Mouse (Mus musculus) limb, embryonic 11.5 days (tissue): ENCODE data around the gene Cdk6. TPM values are rescaled to one million over a fixed set of nuclear protein-coding genes. Genes with fewer than 3 reads are reported as not detected.

Experiments
- ATAC-seq: fragments of 200-750 bp; cut with Nextera tagmentation; 2 replicates; pipeline ENCODE4 v1.8.0; 2017; ENCODE audit warnings: low read depth; ENCODE audit not compliant: insufficient number of reproducible peaks, low FRiP score, low TSS enrichment
- DNase-seq: peaks from one replicate; pipeline ENCODE4 v3.0.0-alpha.2; 2015; ENCODE audit warnings: low spot score
- H3K27ac ChIP-seq: fragments of 300-500 bp; sonication (generic); replicated peaks from 2 replicates; pipeline ENCODE4 v1.5.1; 2014; ENCODE audit warnings: low read depth, mild to moderate bottlenecking, low read length
- H3K27me3 ChIP-seq: fragments of 300-500 bp; sonication (generic); 2 replicates; pipeline ENCODE4 v1.6.1; 2014; ENCODE audit warnings: mild to moderate bottlenecking, low read length, mixed read lengths; ENCODE audit not compliant: control insufficient read depth, insufficient read depth
- H3K36me3 ChIP-seq: fragments of 300-500 bp; sonication (generic); 2 replicates; pipeline ENCODE4 v1.6.1; 2014; ENCODE audit warnings: mild to moderate bottlenecking, low read length, moderate library complexity, mixed read lengths; ENCODE audit not compliant: control insufficient read depth, insufficient read depth
- H3K4me1 ChIP-seq: fragments of 300-500 bp; sonication (generic); 2 replicates; pipeline ENCODE4 v1.6.1; 2014; ENCODE audit warnings: low read length, mixed read lengths; ENCODE audit not compliant: control insufficient read depth, insufficient read depth
- H3K4me2 ChIP-seq: fragments of 300-500 bp; sonication (generic); 2 replicates; pipeline ENCODE4 v1.6.1; 2014; ENCODE audit warnings: low read depth, mild to moderate bottlenecking, moderate library complexity; ENCODE audit not compliant: severe bottlenecking
- H3K4me3 ChIP-seq: fragments of 300-500 bp; sonication (generic); 2 replicates; pipeline ENCODE4 v1.5.1; 2014; ENCODE audit warnings: low read depth, low read length
- H3K9ac ChIP-seq: fragments of 300-500 bp; sonication (generic); 2 replicates; pipeline ENCODE4 v1.6.1; 2014; ENCODE audit warnings: mild to moderate bottlenecking, low read length
- H3K9me3 ChIP-seq: fragments of 300-500 bp; sonication (generic); 2 replicates; pipeline ENCODE4 v1.6.1; 2016; ENCODE audit warnings: low read length; ENCODE audit not compliant: control insufficient read depth
- WGBS: fragments of 180-500 bp; shearing (Covaris S2); extraction: QIAGEN DNeasy Blood & Tissue Kit; methylation state at CpG from one replicate; pipeline ENCODE4 v1.1.7; 2014; 5-methylcytosine and 5-hydroxymethylcytosine counted together
- polyA plus RNA-seq: library from polyadenylated mRNA; unstranded; fragments of >200 nt; fragmentation: Nextera tagmentation; extraction: Ambion mirVana; gene quantifications from 2 replicates; pipeline ENCODE4 v1.2.1, GENCODE M21; 2014

Gene Cdk6
- polyA plus RNA-seq, 1 experiment from 2014 or later: 31.3 TPM

DNA sequence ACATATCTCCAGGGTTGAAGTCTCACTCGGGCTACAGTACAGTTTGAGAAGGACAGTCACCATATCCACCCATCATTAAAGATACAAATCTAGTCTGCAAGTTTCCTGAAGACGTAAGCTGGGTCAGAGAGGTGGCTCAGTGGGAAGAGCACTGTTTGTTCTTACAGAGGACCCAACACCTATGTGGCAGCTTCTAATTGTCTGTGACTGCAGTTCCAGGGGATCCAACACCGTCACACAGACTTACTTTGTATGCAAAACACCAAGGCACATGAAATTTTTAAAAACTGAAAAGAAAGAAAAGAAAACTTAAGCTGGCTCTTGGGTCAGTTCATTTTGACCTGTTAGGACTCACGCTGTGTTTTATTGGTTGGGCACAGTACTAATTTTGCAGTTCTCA lies 162.1 kb downstream of the Cdk6 start:
- H3K4me2 ChIP-seq: no peak overlapping the region
- H3K9ac ChIP-seq: no peak overlapping the region
- peaks cover 8% of the 10 kb centered on the region for H3K4me1 ChIP-seq
- no peaks in the 10 kb centered on the region for H3K36me3 ChIP-seq
- H3K27me3 ChIP-seq: no peaks in the 10 kb centered on the region
- no peak for DNase-seq
- no peak overlapping the region for H3K4me3 ChIP-seq
- ATAC-seq: no peak
- no peaks in the 10 kb centered on the region for H3K9me3 ChIP-seq
- no peak overlapping the region for H3K27ac ChIP-seq
- WGBS: 77% methylated on average over 4 of the region's 4 CpGs

DNA sequence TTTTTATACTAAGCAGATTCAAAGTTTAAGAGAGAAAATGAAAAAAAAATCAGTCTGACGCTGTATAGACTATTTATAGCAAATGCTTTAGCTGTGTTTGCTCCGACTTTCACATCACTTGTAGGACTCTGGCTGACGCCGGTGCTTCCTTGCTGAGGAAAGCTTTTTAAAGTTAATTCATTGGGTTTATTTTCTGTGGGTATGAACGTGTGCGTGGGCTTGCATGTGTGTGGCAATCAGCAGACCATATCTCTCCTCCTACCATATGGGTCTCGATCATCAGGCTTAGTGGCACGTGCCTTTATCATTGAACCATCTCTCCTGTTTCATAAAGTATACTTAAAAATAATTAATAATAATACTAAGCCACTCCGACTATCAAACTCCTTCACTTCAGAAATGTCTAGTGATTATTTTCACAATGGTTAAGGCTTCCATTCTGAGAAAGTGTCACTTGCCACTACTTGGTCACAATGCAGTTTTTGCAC lies 162.6 kb downstream of the Cdk6 start:
- Histone ChIP-seq H3K4me2 (no peak overlapping the region), H3K9ac (no peak overlapping the region), H3K4me1 (peaks cover 8% of the 10 kb centered on the region), H3K4me3 (no peak overlapping the region), H3K36me3 (no peaks in the 10 kb centered on the region), H3K9me3 (no peaks in the 10 kb centered on the region), H3K27me3 (no peaks in the 10 kb centered on the region), H3K27ac (no peak overlapping the region)
- DNase-seq (no peak), ATAC-seq (no peak)
- 86% methylated on average over 9 of the region's 9 CpGs for WGBS

DNA sequence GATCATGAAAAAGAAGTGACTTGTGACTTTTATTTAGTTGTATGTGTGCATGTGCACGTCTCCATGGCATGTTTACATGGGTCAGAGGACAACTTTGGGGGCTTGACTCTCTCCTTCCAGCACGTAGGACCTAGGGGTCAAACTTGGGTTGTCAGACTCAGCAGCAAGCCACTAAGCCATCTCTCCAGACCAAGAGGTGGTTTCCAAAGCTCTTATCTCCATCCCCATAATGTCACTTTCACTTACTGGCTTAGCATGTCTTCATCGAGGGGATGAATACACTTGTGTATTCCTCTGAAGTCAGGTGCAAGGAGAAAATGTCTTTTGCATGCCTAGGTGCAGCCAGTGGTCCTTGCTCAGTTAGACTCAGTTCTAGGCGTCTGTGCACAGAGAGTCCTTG lies 163.2 kb downstream of the Cdk6 start:
- Histone ChIP-seq H3K27ac (no peak overlapping the region), H3K4me2 (no peak overlapping the region), H3K36me3 (no peaks in the 10 kb centered on the region), H3K4me1 (peaks cover 8% of the 10 kb centered on the region), H3K9ac (no peak overlapping the region), H3K4me3 (no peak overlapping the region), H3K9me3 (no peaks in the 10 kb centered on the region), H3K27me3 (no peaks in the 10 kb centered on the region)
- no peak for DNase-seq
- no peak for ATAC-seq
- 76% methylated on average over 4 of the region's 4 CpGs for WGBS

DNA sequence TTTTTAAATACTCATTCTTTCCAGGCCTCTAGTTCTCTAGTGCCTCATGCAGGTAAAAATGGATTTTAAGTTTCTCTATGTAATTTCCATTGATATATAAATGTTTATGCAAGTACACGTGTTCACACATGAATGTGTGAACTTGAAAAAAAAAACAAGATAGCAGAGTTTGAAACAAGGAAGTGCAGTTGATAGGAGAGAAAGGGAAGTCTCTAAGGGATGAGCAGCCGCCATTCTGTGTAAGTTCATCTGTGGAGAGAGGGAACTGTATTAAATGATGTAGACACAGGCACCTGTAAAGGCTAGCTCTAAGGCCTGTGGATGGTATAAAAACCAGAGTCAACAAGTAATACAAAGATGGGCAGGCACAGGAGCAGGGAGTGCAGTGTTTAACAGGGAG lies 164.3 kb downstream of the Cdk6 start:
- no peak for DNase-seq
- H3K36me3 ChIP-seq: no peaks in the 10 kb centered on the region
- H3K4me2 ChIP-seq: no peak overlapping the region
- H3K27ac ChIP-seq: no peak overlapping the region
- H3K4me1 ChIP-seq: peaks cover 8% of the 10 kb centered on the region
- H3K9me3 ChIP-seq: no peaks in the 10 kb centered on the region
- 83% methylated on average over 2 of the region's 2 CpGs for WGBS
- H3K9ac ChIP-seq: no peak overlapping the region
- ATAC-seq: no peak
- H3K27me3 ChIP-seq: no peaks in the 10 kb centered on the region
- no peak overlapping the region for H3K4me3 ChIP-seq

DNA sequence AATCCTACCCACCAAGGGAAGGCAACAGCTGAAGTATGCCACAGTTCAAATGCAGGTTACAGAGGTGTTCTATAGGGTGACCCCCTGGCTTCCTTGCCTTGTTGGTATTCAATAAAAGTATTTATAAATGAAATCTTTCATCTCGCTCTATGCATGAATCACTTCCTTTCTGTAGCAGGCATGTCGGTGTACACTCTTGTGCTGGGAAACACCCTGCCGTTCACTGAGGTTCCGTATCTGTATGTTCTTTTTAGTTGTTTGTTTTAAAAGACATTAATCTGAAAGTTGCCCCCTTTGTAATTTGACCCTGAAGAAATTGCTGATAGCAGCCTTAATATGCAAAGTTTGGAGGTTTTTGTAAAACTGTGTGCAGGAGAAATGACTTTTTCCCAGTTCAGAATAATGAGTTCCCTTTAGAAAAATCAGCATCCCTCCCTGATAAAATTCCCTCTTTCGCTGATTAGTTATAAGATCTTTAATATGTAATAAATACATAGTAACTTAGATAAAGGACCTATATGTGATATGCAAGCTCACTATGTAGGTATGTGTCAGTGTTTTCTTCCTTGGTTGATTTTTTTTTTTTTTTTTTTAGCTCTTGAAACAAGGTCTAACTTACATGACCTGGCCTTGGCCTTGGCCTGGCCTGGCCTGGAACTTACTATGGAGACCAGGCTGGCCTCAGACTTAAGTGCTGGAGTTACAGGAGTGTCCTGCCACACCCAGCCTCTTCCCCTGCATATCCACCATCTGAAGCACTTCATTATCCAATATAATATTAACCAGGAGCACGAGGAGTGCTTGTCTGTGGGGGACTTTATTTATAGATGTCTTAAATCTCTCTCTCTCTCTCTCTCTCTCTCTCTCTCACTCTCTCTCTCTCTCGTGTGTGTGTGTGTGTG lies 167.4 kb downstream of the Cdk6 start:
- Histone ChIP-seq H3K27me3 (no peaks in the 10 kb centered on the region), H3K9me3 (no peaks in the 10 kb centered on the region), H3K4me1 (0 out of 2 replicates have a peak, but pooled peaks cover 5% of the 10 kb centered on the region), H3K4me2 (no peak overlapping the region), H3K36me3 (no peaks in the 10 kb centered on the region), H3K4me3 (no peak overlapping the region), H3K27ac (no peak overlapping the region), H3K9ac (no peak overlapping the region)
- ATAC-seq (no peak), DNase-seq (no peak)
- WGBS: 81% methylated on average over 6 of the region's 7 CpGs

DNA sequence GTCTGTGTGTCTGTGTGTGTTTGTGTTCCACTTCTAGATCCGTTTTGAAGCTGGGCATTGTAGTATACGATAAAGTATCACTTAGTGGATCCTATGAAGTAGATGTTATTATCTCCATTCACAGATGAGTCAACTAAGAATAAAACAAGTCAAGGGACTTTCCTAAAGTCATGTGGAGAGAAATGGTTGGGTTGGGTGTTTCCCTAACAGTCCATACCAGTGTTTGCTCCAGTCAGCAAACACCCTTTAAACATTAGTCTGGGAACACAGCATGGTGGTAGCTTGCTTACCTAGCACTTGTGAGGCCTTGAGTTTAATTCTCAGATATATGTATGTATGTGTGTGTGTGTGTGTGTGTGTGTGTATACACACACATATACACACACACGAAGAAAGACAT lies 168.2 kb downstream of the Cdk6 start:
- DNase-seq (no peak), ATAC-seq (no peak)
- Histone ChIP-seq H3K4me2 (no peak overlapping the region), H3K27me3 (no peaks in the 10 kb centered on the region), H3K27ac (no peak overlapping the region), H3K9ac (no peak overlapping the region), H3K9me3 (no peaks in the 10 kb centered on the region), H3K4me3 (no peak overlapping the region), H3K36me3 (no peaks in the 10 kb centered on the region), H3K4me1 (0 out of 2 replicates have a peak, but pooled peaks cover 5% of the 10 kb centered on the region)
- WGBS: 88% methylated on average over 3 of the region's 3 CpGs

DNA sequence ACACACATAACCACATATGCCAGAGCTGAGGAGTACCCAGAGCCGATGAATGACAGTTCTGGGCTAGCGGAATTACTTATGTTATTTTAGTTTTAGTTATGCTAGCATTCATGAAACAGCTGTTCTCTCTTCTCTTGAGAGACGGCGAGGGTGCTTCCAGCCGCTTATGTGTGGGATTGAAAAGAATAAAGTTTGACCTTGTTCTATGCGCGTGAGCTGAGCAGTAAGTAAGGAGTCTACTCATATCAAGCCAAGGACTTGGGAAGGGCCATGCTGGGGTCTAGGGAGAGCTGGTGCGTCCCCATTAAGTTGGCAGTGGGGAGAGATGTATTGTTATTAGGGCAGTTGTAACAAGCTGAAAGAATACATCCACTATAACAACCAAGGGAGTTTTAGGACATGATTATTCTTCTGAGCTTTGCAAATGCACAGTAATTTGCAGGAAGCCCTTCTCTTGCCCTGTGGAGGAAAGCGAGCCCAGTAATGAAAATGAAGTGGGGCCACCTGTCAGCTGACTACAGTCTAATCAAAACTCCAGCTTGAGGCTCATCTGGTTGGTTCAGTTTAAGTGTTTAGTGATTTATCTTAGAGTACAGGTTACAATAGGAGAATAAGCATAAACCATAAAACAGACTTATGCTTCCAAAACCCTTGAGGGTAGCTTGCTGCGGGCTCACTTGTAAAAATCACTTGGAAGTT lies 170.0 kb downstream of the Cdk6 start:
- Histone ChIP-seq H3K27me3 (no peaks in the 10 kb centered on the region), H3K4me3 (no peak overlapping the region), H3K4me1 (0 out of 2 replicates have a peak, but pooled peaks cover 5% of the 10 kb centered on the region), H3K9ac (no peak overlapping the region), H3K4me2 (no peak overlapping the region), H3K36me3 (no peaks in the 10 kb centered on the region), H3K9me3 (no peaks in the 10 kb centered on the region), H3K27ac (no peak overlapping the region)
- no peak for DNase-seq
- 80% methylated on average over 10 of the region's 10 CpGs for WGBS
- no peak for ATAC-seq

DNA sequence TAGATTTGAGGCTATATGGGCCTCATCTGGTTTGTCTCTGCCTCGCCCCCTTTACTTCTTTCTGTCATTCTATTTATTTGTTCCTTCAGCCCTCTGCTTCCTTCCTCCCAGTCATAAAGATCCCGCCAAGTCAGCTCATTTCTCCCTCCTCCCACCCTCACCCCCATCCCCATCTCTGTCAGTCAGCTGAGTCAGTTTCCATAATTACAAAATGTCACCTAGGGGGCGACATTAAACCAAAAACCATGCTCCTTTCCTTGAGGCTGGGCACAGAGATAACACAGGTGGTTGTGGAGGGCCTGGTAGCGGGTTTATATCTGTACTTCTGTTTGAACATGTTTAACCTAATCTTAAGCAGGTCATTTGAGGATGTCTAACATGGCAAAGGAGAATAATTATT lies 171.3 kb downstream of the Cdk6 start:
- 0 out of 2 replicates have a peak, but pooled peaks cover 5% of the 10 kb centered on the region for H3K4me1 ChIP-seq
- no peak for ATAC-seq
- no peak overlapping the region for H3K4me3 ChIP-seq
- H3K27ac ChIP-seq: no peak overlapping the region
- no peak for DNase-seq
- H3K9me3 ChIP-seq: no peaks in the 10 kb centered on the region
- H3K36me3 ChIP-seq: no peaks in the 10 kb centered on the region; the same call in 1 of the 2 replicates
- H3K9ac ChIP-seq: no peak overlapping the region
- no peak overlapping the region for H3K4me2 ChIP-seq
- 51% methylated on average over 4 of the region's 4 CpGs for WGBS
- H3K27me3 ChIP-seq: no peaks in the 10 kb centered on the region
